Comparison of ENCODE assay signal across 27 mouse cellular contexts in genomic region chr19:56418404-56418803, GRCm38 (mm10). TPM values are rescaled to one million over a fixed set of nuclear protein-coding genes. Genes with fewer than 3 reads are reported as not detected.
DNase-seq lines count a peak whose midpoint lies in the region; ATAC-seq and TF ChIP-seq lines count a peak whose summit lies in the region.
"Had no signal": no experiment of that assay in that cellular context is flagged by ENCODE, and none has a peak within 500 bp of the region (broad histone marks: within the 10 kb centered on the region; RNA-seq: fewer than 3 reads in every experiment).

No protein-coding gene starts in this region.

- no peak overlapping the region for H3K27ac ChIP-seq in liver, adult 2 months (replicated peaks; ENCODE audit: insufficient read depth, low read depth, low read length)
- H3K27ac ChIP-seq in liver, embryonic 11.5 days (ENCODE audit: low read depth, low read length), result no peak overlapping the region
- peak overlapping the region; percentile 35 for H3K27ac ChIP-seq in intestine, postnatal 0 days (ENCODE audit: low read depth, low read length)
- H3K27ac ChIP-seq: embryonic facial prominence, embryonic 10.5 days; embryonic facial prominence, embryonic 13.5 days; forebrain, embryonic 12.5 days; forebrain, embryonic 15.5 days; hindbrain, embryonic 12.5 days; hindbrain, embryonic 15.5 days had no signal

- H3K4me2 ChIP-seq in liver, embryonic 11.5 days, result no peak overlapping the region
- no peak overlapping the region for H3K4me2 ChIP-seq in intestine, postnatal 0 days (replicated peaks; ENCODE audit: low read depth)
- H3K4me2 ChIP-seq: embryonic facial prominence, embryonic 13.5 days; forebrain, embryonic 12.5 days; forebrain, embryonic 15.5 days; heart, embryonic 11.5 days; hindbrain, embryonic 12.5 days; hindbrain, embryonic 15.5 days had no signal

- no peaks in the 10 kb centered on the region for H3K9me3 ChIP-seq in liver, embryonic 11.5 days (ENCODE audit: control insufficient read depth, low read length)
- no peaks in the 10 kb centered on the region for H3K9me3 ChIP-seq in intestine, postnatal 0 days (ENCODE audit: control insufficient read depth)
- H3K9me3 ChIP-seq: embryonic facial prominence, embryonic 10.5 days; embryonic facial prominence, embryonic 13.5 days; forebrain, embryonic 12.5 days; forebrain, embryonic 15.5 days; hindbrain, embryonic 12.5 days; hindbrain, embryonic 15.5 days had no signal

- ATAC-seq in liver, embryonic 11.5 days (replicated peaks; ENCODE audit: low FRiP score), result no peak
- ATAC-seq in intestine, postnatal 0 days, result peak; percentile 92
- ATAC-seq: CD4-positive, CD25-positive, alpha-beta regulatory T cell, adult 4 months; forebrain, embryonic 15.5 days had no signal

- TF ChIP-seq POLR2A in liver, adult 2 months (IDR thresholded peaks at IDR 0.05; ENCODE audit: extremely low read depth, insufficient read depth, low read length), result no peak
- no peak for TF ChIP-seq POLR2A in lung, adult 2 months (IDR thresholded peaks at IDR 0.05; ENCODE audit: borderline replicate concordance, extremely low read depth, low read depth, low read length)

- 35% methylated on average over 4 of the region's 4 CpGs for WGBS in liver, adult 2 months
- WGBS in liver, embryonic 11.5 days, result 84% methylated on average over 4 of the region's 4 CpGs
- 37% methylated on average over 4 of the region's 4 CpGs for WGBS in intestine, postnatal 0 days
- WGBS in lung, adult 2 months, result 78% methylated on average over 4 of the region's 4 CpGs

- DNase-seq in kidney, adult 9 months, result peak; percentile 40
- no peak for DNase-seq in kidney, adult 11 months
- DNase-seq in liver, adult 2 months (ENCODE audit: extremely low read depth, low read depth, low spot score), result peak; percentile 65
- no peak for DNase-seq in liver, embryonic 11.5 days (ENCODE audit: low spot score)
- no peak for DNase-seq in natural killer cell, adult 2 months (ENCODE audit: low spot score in 2 of 2)
- no peak for DNase-seq in lung, adult 2 months
- DNase-seq: adrenal gland, adult 2 months; adrenal gland, postnatal 14 days; cerebellum, adult 11-12 months; cerebellum, adult 8-10 months; cerebellum, postnatal 10 days; cerebellum, postnatal 36 days; embryo, embryonic 11 days; gastrocnemius, postnatal 10 days had no signal

- H3K4me3 ChIP-seq in liver, adult 2 months (ENCODE audit: insufficient read depth, low read depth, low read length), result no peak overlapping the region
- no peak overlapping the region for H3K4me3 ChIP-seq in liver, embryonic 11.5 days (ENCODE audit: low read depth, low read length)
- no peak overlapping the region for H3K4me3 ChIP-seq in intestine, postnatal 0 days (ENCODE audit: low read depth, low read length)
- H3K4me3 ChIP-seq in lung, adult 2 months (replicated peaks; ENCODE audit: extremely low read depth, low read depth, low read length), result no peak overlapping the region
- H3K4me3 ChIP-seq: embryonic facial prominence, embryonic 10.5 days; embryonic facial prominence, embryonic 13.5 days; erythroblast, embryonic 14.5 days; forebrain, embryonic 12.5 days; forebrain, embryonic 15.5 days; hindbrain, embryonic 12.5 days; hindbrain, embryonic 15.5 days had no signal

- no peak overlapping the region for H3K9ac ChIP-seq in liver, adult 2 months (ENCODE audit: low read depth, low read length)
- no peak overlapping the region for H3K9ac ChIP-seq in liver, embryonic 11.5 days (ENCODE audit: low read depth, low read length)
- no peak overlapping the region for H3K9ac ChIP-seq in intestine, postnatal 0 days (ENCODE audit: low read depth, low read length)
- H3K9ac ChIP-seq: embryonic facial prominence, embryonic 13.5 days; forebrain, embryonic 12.5 days; forebrain, embryonic 15.5 days; hindbrain, embryonic 12.5 days; hindbrain, embryonic 15.5 days had no signal

- no peaks in the 10 kb centered on the region for H3K36me3 ChIP-seq in liver, adult 2 months (ENCODE audit: control insufficient read depth, insufficient read depth, low read length)
- no peaks in the 10 kb centered on the region for H3K36me3 ChIP-seq in liver, embryonic 11.5 days (ENCODE audit: control insufficient read depth, insufficient read depth, low read length)
- H3K36me3 ChIP-seq in intestine, postnatal 0 days (ENCODE audit: control insufficient read depth, insufficient read depth), result peaks cover 3% of the 10 kb centered on the region
- H3K36me3 ChIP-seq: embryonic facial prominence, embryonic 10.5 days; embryonic facial prominence, embryonic 13.5 days; forebrain, embryonic 12.5 days; forebrain, embryonic 15.5 days; hindbrain, embryonic 12.5 days; hindbrain, embryonic 15.5 days had no signal

- no peaks in the 10 kb centered on the region for H3K79me2 ChIP-seq in liver, adult 2 months (ENCODE audit: control insufficient read depth, insufficient read depth, low read length)

- TF ChIP-seq CTCF in liver, adult 2 months (IDR thresholded peaks at IDR 0.05; ENCODE audit: low read depth, low read length), result no peak
- no peak for TF ChIP-seq CTCF in intestine, postnatal 0 days (IDR thresholded peaks at IDR 0.05; ENCODE audit: low read depth)
- no peak for TF ChIP-seq CTCF in lung, adult 2 months (IDR thresholded peaks at IDR 0.05; ENCODE audit: insufficient read depth, low read length)

- H3K4me1 ChIP-seq in liver, adult 2 months (ENCODE audit: control insufficient read depth, insufficient read depth, low read length), result no peaks in the 10 kb centered on the region
- H3K4me1 ChIP-seq in liver, embryonic 11.5 days (replicated peaks; ENCODE audit: control insufficient read depth, insufficient read depth, low read length), result no peaks in the 10 kb centered on the region
- H3K4me1 ChIP-seq in intestine, postnatal 0 days (replicated peaks; ENCODE audit: control insufficient read depth, insufficient read depth, low read length), result no peaks in the 10 kb centered on the region
- no peaks in the 10 kb centered on the region for H3K4me1 ChIP-seq in lung, adult 2 months (ENCODE audit: control insufficient read depth, insufficient read depth, low read length)

- no peaks in the 10 kb centered on the region for H3K27me3 ChIP-seq in liver, adult 2 months (ENCODE audit: control insufficient read depth, insufficient read depth, low read length)
- H3K27me3 ChIP-seq in liver, embryonic 11.5 days (replicated peaks; ENCODE audit: control insufficient read depth, insufficient read depth, low read length), result no peaks in the 10 kb centered on the region
- H3K27me3 ChIP-seq in intestine, postnatal 0 days (replicated peaks; ENCODE audit: control insufficient read depth, insufficient read depth, low read length), result no peaks in the 10 kb centered on the region
- H3K27me3 ChIP-seq: embryonic facial prominence, embryonic 13.5 days; forebrain, embryonic 12.5 days; forebrain, embryonic 15.5 days; hindbrain, embryonic 12.5 days; hindbrain, embryonic 15.5 days had no signal

RNA-seq across cellular contexts. Expression of gene Casp7, which starts 21.5 kb away (rescaled TPM):
- total RNA-seq in liver, adult 2 months (2014; rRNA removed), result 27.8 and 38.8 TPM in 2 replicates
- 15.8 and 19.0 TPM in 2 replicates for polyA plus RNA-seq in liver, adult 2 months (2012; rRNA removed)
- polyA plus RNA-seq in liver, embryonic 11.5 days (2014; fragmentation: Nextera tagmentation; extraction: Ambion mirVana), result 23.9 and 26.4 TPM in 2 replicates
- polyA plus RNA-seq in intestine, postnatal 0 days (2015; fragmentation: Nextera tagmentation; extraction: Ambion mirVana), result 51.6 and 55.6 TPM in 2 replicates
- polyA plus RNA-seq in lung, adult 2 months (2012; rRNA removed), result 14.2 and 17.3 TPM in 2 replicates

RNA-seq across cellular contexts. Expression of gene Nrap, which starts 28.6 kb away (rescaled TPM):
- 0.07 and 0.55 TPM in 2 replicates for total RNA-seq in liver, adult 2 months (2014; rRNA removed)
- polyA plus RNA-seq in liver, adult 2 months (2012; rRNA removed), result 0.04 and 0.11 TPM in 2 replicates
- 0.09 and 0.14 TPM in 2 replicates for polyA plus RNA-seq in liver, embryonic 11.5 days (2014; fragmentation: Nextera tagmentation; extraction: Ambion mirVana)
- 0.22 TPM in 2 replicates for polyA plus RNA-seq in intestine, postnatal 0 days (2015; fragmentation: Nextera tagmentation; extraction: Ambion mirVana)
- polyA plus RNA-seq in lung, adult 2 months (2012; rRNA removed), result 1.3 and 9.4 TPM in 2 replicates
- total RNA-seq: adrenal gland, adult 2 months had no signal
- polyA plus RNA-seq: adrenal gland, adult 2 months had no signal

RNA-seq across cellular contexts. Expression of gene Plekhs1, which starts 43.0 kb away (rescaled TPM):
- total RNA-seq in liver, adult 2 months (2014; rRNA removed), result 0.13 TPM in 1 of 2 replicates, not detected in the other
- 0.07 TPM in 1 of 2 replicates, not detected in the other for polyA plus RNA-seq in liver, adult 2 months (2012; rRNA removed)
- not detected in 2 replicates for polyA plus RNA-seq in liver, embryonic 11.5 days (2014; fragmentation: Nextera tagmentation; extraction: Ambion mirVana)
- polyA plus RNA-seq in intestine, postnatal 0 days (2015; fragmentation: Nextera tagmentation; extraction: Ambion mirVana), result 0.99 and 1.1 TPM in 2 replicates
- 0.09 and 0.18 TPM in 2 replicates for polyA plus RNA-seq in lung, adult 2 months (2012; rRNA removed)
- total RNA-seq: hematopoietic stem cell, adult 5-6 weeks had no signal
- polyA plus RNA-seq: C2C12; erythroblast, embryonic 14.5 days; heart, embryonic 14.5 days had no signal

Comparison
In these comparisons a context has a peak if more than half of its experiments do, and no peak if none do; other contexts are left out.
1. DNase-seq: peak in kidney, adult 9 months (single experiment) and liver, adult 2 months (single experiment); none in kidney, adult 11 months (single experiment), liver, embryonic 11.5 days (single experiment), natural killer cell, adult 2 months (0 of 2) and lung, adult 2 months (single experiment).